Comparison of ENCODE assay signal across 31 mouse cellular contexts in genomic region chr9:106176769-106177168, GRCm38 (mm10). TPM values are rescaled to one million over a fixed set of nuclear protein-coding genes. Genes with fewer than 3 reads are reported as not detected.
DNase-seq lines count a peak whose midpoint lies in the region; ATAC-seq and TF ChIP-seq lines count a peak whose summit lies in the region.
"Had no signal": no experiment of that assay in that cellular context is flagged by ENCODE, and none has a peak within 500 bp of the region (broad histone marks: within the 10 kb centered on the region; RNA-seq: fewer than 3 reads in every experiment).

No protein-coding gene starts in this region.

- no peaks in the 10 kb centered on the region for H3K9me3 ChIP-seq in E14TG2a.4 (ENCODE audit: low read length)
- H3K9me3 ChIP-seq in hindbrain, embryonic 12.5 days (replicated peaks): no peaks in the 10 kb centered on the region
- H3K9me3 ChIP-seq: embryonic facial prominence, embryonic 12.5 days; embryonic facial prominence, embryonic 15.5 days; heart, embryonic 12.5 days; heart, embryonic 15.5 days; hindbrain, embryonic 15.5 days; intestine, embryonic 15.5 days had no signal

- H3K4me3 ChIP-seq in kidney, adult 2 months (ENCODE audit: insufficient read depth, low read depth, low read length): no peak overlapping the region
- H3K4me3 ChIP-seq in E14TG2a.4 (replicated peaks; ENCODE audit: low read length): peak overlapping the region; percentile 35; the same call in 1 of the 2 replicates
- no peak overlapping the region for H3K4me3 ChIP-seq in hindbrain, embryonic 12.5 days
- H3K4me3 ChIP-seq: embryonic facial prominence, embryonic 12.5 days; embryonic facial prominence, embryonic 15.5 days; heart, embryonic 12.5 days; heart, embryonic 15.5 days; hindbrain, embryonic 15.5 days; intestine, embryonic 15.5 days had no signal

- TF ChIP-seq CTCF in kidney, adult 2 months (conservative IDR thresholded peaks at IDR 0.05; ENCODE audit: insufficient read depth, insufficient read length, low read depth, low read length): no peak
- TF ChIP-seq CTCF in E14TG2a.4 (conservative IDR thresholded peaks at IDR 0.05; ENCODE audit: low read length): no peak

- no peak overlapping the region for H3K4me2 ChIP-seq in hindbrain, embryonic 12.5 days (replicated peaks)
- H3K4me2 ChIP-seq: embryonic facial prominence, embryonic 12.5 days; embryonic facial prominence, embryonic 15.5 days; heart, embryonic 12.5 days; heart, embryonic 15.5 days; hindbrain, embryonic 15.5 days; intestine, embryonic 15.5 days had no signal

- ATAC-seq in activated CD4-positive, CD25-positive, alpha-beta regulatory T cell, adult 4 months: peak; percentile 14
- no peak for ATAC-seq in hindbrain, embryonic 12.5 days (ENCODE audit: low FRiP score)
- ATAC-seq: forebrain, embryonic 14.5 days; forebrain, postnatal 0 days; intestine, embryonic 15.5 days had no signal

- DNase-seq in kidney, adult 2 months: no peak
- no peak for DNase-seq in kidney, postnatal 36 days
- DNase-seq in naive thymus-derived CD4-positive, alpha-beta T cell, adult 2 months (ENCODE audit: low read depth): peak; percentile 59
- DNase-seq in layer of hippocampus, postnatal 14 days (ENCODE audit: low spot score in 2 of 2): no peak
- no peak for DNase-seq in heart, postnatal 36 days
- DNase-seq: adrenal gland, adult 8-10 months; adrenal gland, postnatal 25 days; B cell, adult 2 months; cerebellum, adult 11-12 months; cerebellum, adult 9-10 months; cerebellum, postnatal 14 days; forebrain, postnatal 0 days; gastrocnemius, postnatal 25 days; heart, adult 18-20 months; heart, postnatal 10 days; heart, postnatal 4 days; kidney, adult 11 months; kidney, adult 9 months had no signal

- peak overlapping the region; percentile 73; the same call in 1 of the 2 replicates for H3K27ac ChIP-seq in kidney, adult 2 months (ENCODE audit: insufficient read depth, low read depth, low read length)
- no peak overlapping the region for H3K27ac ChIP-seq in hindbrain, embryonic 12.5 days
- H3K27ac ChIP-seq: embryonic facial prominence, embryonic 12.5 days; embryonic facial prominence, embryonic 15.5 days; heart, embryonic 15.5 days; hindbrain, embryonic 15.5 days; intestine, embryonic 15.5 days had no signal

- no peaks in the 10 kb centered on the region for H3K27me3 ChIP-seq in kidney, adult 2 months (replicated peaks; ENCODE audit: control insufficient read depth, insufficient read depth, low read length)
- no peaks in the 10 kb centered on the region for H3K27me3 ChIP-seq in E14TG2a.4 (ENCODE audit: insufficient read depth, low read length)
- H3K27me3 ChIP-seq in hindbrain, embryonic 12.5 days: no peaks in the 10 kb centered on the region
- H3K27me3 ChIP-seq: CH12.LX; embryonic facial prominence, embryonic 12.5 days; embryonic facial prominence, embryonic 15.5 days; heart, embryonic 12.5 days; heart, embryonic 15.5 days; hindbrain, embryonic 15.5 days; intestine, embryonic 15.5 days had no signal

- H3K9ac ChIP-seq in hindbrain, embryonic 12.5 days: no peak overlapping the region
- H3K9ac ChIP-seq: embryonic facial prominence, embryonic 12.5 days; embryonic facial prominence, embryonic 15.5 days; forebrain, postnatal 0 days; heart, embryonic 12.5 days; heart, embryonic 15.5 days; hindbrain, embryonic 15.5 days; intestine, embryonic 15.5 days had no signal

- no peak for TF ChIP-seq POLR2A in kidney, adult 2 months (IDR thresholded peaks at IDR 0.05; ENCODE audit: low read depth, low read length)

- H3K4me1 ChIP-seq in kidney, adult 2 months (ENCODE audit: control insufficient read depth, insufficient read depth, low read length): peaks cover 21% of the 10 kb centered on the region
- H3K4me1 ChIP-seq in E14TG2a.4 (replicated peaks; ENCODE audit: low read depth, low read length): peaks cover 90% of the 10 kb centered on the region
- H3K4me1 ChIP-seq in hindbrain, embryonic 12.5 days: peaks cover 20% of the 10 kb centered on the region

- intact Hi-C loops in heart, postnatal 36 days (cut with DNase I): loop anchor here (10.0 kb wide), 1 partner anchor 708 kb away; the partner anchor contains the start of gene Rbm15b

- WGBS in kidney, adult 2 months: 41% methylated on average over 5 of the region's 5 CpGs
- WGBS in hindbrain, embryonic 12.5 days: 88% methylated on average over 5 of the region's 5 CpGs

- peaks cover 10% of the 10 kb centered on the region for H3K36me3 ChIP-seq in kidney, adult 2 months (ENCODE audit: control insufficient read depth, insufficient read depth, low read length)
- H3K36me3 ChIP-seq in E14TG2a.4 (ENCODE audit: insufficient read depth, low read length): peaks cover 91% of the 10 kb centered on the region
- peaks cover 38% of the 10 kb centered on the region for H3K36me3 ChIP-seq in hindbrain, embryonic 12.5 days

RNA-seq across cellular contexts. Expression of gene Wdr82, which starts 6.0 kb away (rescaled TPM):
- 37.6 and 38.9 TPM in 2 replicates for polyA plus RNA-seq in kidney, adult 2 months (2012; rRNA removed)
- polyA plus RNA-seq in activated CD4-positive, CD25-positive, alpha-beta regulatory T cell, adult 4 months (2017; shearing (Covaris generic)): 10 to 100 TPM; 45.7 to 46.3 TPM
- total RNA-seq in layer of hippocampus, postnatal 14 days (2021): 100 to 1,000 TPM; 138 to 146 TPM
- polyA plus RNA-seq in hindbrain, embryonic 12.5 days (2016; fragmentation: Nextera tagmentation; extraction: Ambion mirVana): 34.1 and 38.9 TPM in 2 replicates
- total RNA-seq in heart, postnatal 36 days (2021): 10 to 100 TPM; 34.6 to 43.4 TPM

RNA-seq across cellular contexts. Expression of gene Glyctk, which starts 18.8 kb away (rescaled TPM):
- 168 and 212 TPM in 2 replicates for polyA plus RNA-seq in kidney, adult 2 months (2012; rRNA removed)
- 1 to 10 TPM; 2.9 to 3.3 TPM for polyA plus RNA-seq in activated CD4-positive, CD25-positive, alpha-beta regulatory T cell, adult 4 months (2017; shearing (Covaris generic))
- total RNA-seq in layer of hippocampus, postnatal 14 days (2021): 1 to 10 TPM; 3.2 to 6.0 TPM
- polyA plus RNA-seq in hindbrain, embryonic 12.5 days (2016; fragmentation: Nextera tagmentation; extraction: Ambion mirVana): 5.1 and 5.6 TPM in 2 replicates
- total RNA-seq in heart, postnatal 36 days (2021): 1 to 10 TPM; 1.3 to 1.7 TPM

RNA-seq across cellular contexts. Expression of gene Ppm1m, which starts 22.8 kb away (rescaled TPM):
- 28.5 and 32.6 TPM in 2 replicates for polyA plus RNA-seq in kidney, adult 2 months (2012; rRNA removed)
- polyA plus RNA-seq in activated CD4-positive, CD25-positive, alpha-beta regulatory T cell, adult 4 months (2017; shearing (Covaris generic)): 10 to 100 TPM; 13.6 to 14.2 TPM
- total RNA-seq in layer of hippocampus, postnatal 14 days (2021): 10 to 100 TPM; 15.4 to 15.8 TPM
- 32.3 and 37.0 TPM in 2 replicates for polyA plus RNA-seq in hindbrain, embryonic 12.5 days (2016; fragmentation: Nextera tagmentation; extraction: Ambion mirVana)
- 10 to 100 TPM; 12.2 to 13.8 TPM for total RNA-seq in heart, postnatal 36 days (2021)

RNA-seq across cellular contexts. Expression of gene Twf2, which starts 26.1 kb away (rescaled TPM):
- polyA plus RNA-seq in kidney, adult 2 months (2012; rRNA removed): 24.4 and 29.7 TPM in 2 replicates
- polyA plus RNA-seq in activated CD4-positive, CD25-positive, alpha-beta regulatory T cell, adult 4 months (2017; shearing (Covaris generic)): 100 to 1,000 TPM; 144 to 147 TPM
- total RNA-seq in layer of hippocampus, postnatal 14 days (2021): 10 to 100 TPM; 49.2 to 49.7 TPM
- 60.2 and 62.1 TPM in 2 replicates for polyA plus RNA-seq in hindbrain, embryonic 12.5 days (2016; fragmentation: Nextera tagmentation; extraction: Ambion mirVana)
- 100 to 1,000 TPM; 266 to 269 TPM for total RNA-seq in heart, postnatal 36 days (2021)

RNA-seq across cellular contexts. Expression of gene Tlr9, which starts 45.6 kb away (rescaled TPM):
- polyA plus RNA-seq in kidney, adult 2 months (2012; rRNA removed): 2.0 and 4.2 TPM in 2 replicates
- under 1 TPM in 1 of 2 experiments, not detected in 1; 0.13 TPM for polyA plus RNA-seq in activated CD4-positive, CD25-positive, alpha-beta regulatory T cell, adult 4 months (2017; shearing (Covaris generic))
- total RNA-seq in layer of hippocampus, postnatal 14 days (2021): 1 to 10 TPM; 1.2 to 1.6 TPM
- polyA plus RNA-seq in hindbrain, embryonic 12.5 days (2016; fragmentation: Nextera tagmentation; extraction: Ambion mirVana): 0.05 and 0.07 TPM in 2 replicates
- 1 to 10 TPM in 1 of 2 experiments, under 1 TPM in 1; 0.47 to 1.1 TPM for total RNA-seq in heart, postnatal 36 days (2021)
- polyA plus RNA-seq: embryonic facial prominence, embryonic 12.5 days; forebrain, embryonic 11.5 days; forebrain, embryonic 14.5 days; heart, embryonic 12.5 days; hindbrain, embryonic 11.5 days had no signal

Comparison
In these comparisons a context has a peak if more than half of its experiments do, and no peak if none do; other contexts are left out.
1. RNA of gene Glyctk, which starts 18.8 kb away (polyA plus RNA-seq): 168 to 212 TPM in kidney, adult 2 months; 5.1 to 5.6 TPM in hindbrain, embryonic 12.5 days and 2.9 to 3.3 TPM in activated CD4-positive, CD25-positive, alpha-beta regulatory T cell, adult 4 months; every median in the first group is over 10 times any median in the second.